Mouse (Mus musculus) spleen, postnatal 10 days (tissue): ENCODE measurements around the gene Lhx2.

ENCODE experiments used
- DNase-seq, 2 experiments: peaks; one replicate each; pipeline ENCODE4 v3.0.0; 2021 to 2022; ENCODE audit warnings: low spot score in 2 of 2

The Lhx2 gene

GRCm38 (mm10) chr2:38359186-38359585 is 20.1 kb downstream of the Lhx2 start:
- DNase-seq = no peak

GRCm38 (mm10) chr2:38359811-38360210 is 20.7 kb downstream of the Lhx2 start:
- DNase-seq = no peak

GRCm38 (mm10) chr2:38366222-38366621 is 27.1 kb downstream of the Lhx2 start:
- DNase-seq = no peak

GRCm38 (mm10) chr2:38367023-38367422 is 27.9 kb downstream of the Lhx2 start:
- no peak for DNase-seq

- DNase-seq = no peak
Measured at GRCm38 (mm10) chr2:38367852-38368251, 28.8 kb downstream of the Lhx2 start.

GRCm38 (mm10) chr2:38368746-38369330 is 29.8 kb downstream of the Lhx2 start:
- DNase-seq = peak in 1 of 2 experiments; percentile 60

GRCm38 (mm10) chr2:38375606-38376304 is 36.7 kb downstream of the Lhx2 start:
- peak; percentile 59 to 72 for DNase-seq

- DNase-seq = no peak
Measured at GRCm38 (mm10) chr2:38377254-38377653, 38.2 kb downstream of the Lhx2 start.

- no peak for DNase-seq
Measured at GRCm38 (mm10) chr2:38378346-38378745, 39.3 kb downstream of the Lhx2 start.

GRCm38 (mm10) chr2:38378849-38379545 is 39.9 kb downstream of the Lhx2 start:
- no peak for DNase-seq

GRCm38 (mm10) chr2:38379546-38379870 is 40.4 kb downstream of the Lhx2 start:
- no peak for DNase-seq

- DNase-seq = no peak
Measured at GRCm38 (mm10) chr2:38380136-38381083, 41.3 kb downstream of the Lhx2 start.

GRCm38 (mm10) chr2:38387568-38388262 is 48.6 kb downstream of the Lhx2 start:
- no peak for DNase-seq

- DNase-seq = no peak
Measured at GRCm38 (mm10) chr2:38394977-38395868, 56.1 kb downstream of the Lhx2 start.

GRCm38 (mm10) chr2:38395869-38396236 is 56.8 kb downstream of the Lhx2 start:
- DNase-seq = no peak

GRCm38 (mm10) chr2:38397306-38397705 is 58.2 kb downstream of the Lhx2 start:
- no peak for DNase-seq

GRCm38 (mm10) chr2:38397882-38398281 is 58.8 kb downstream of the Lhx2 start:
- DNase-seq = no peak

- no peak for DNase-seq
Measured at GRCm38 (mm10) chr2:38402611-38403010, 63.5 kb downstream of the Lhx2 start.

- DNase-seq = no peak
Measured at GRCm38 (mm10) chr2:38403231-38403630, 64.2 kb downstream of the Lhx2 start.

- DNase-seq = no peak
Measured at GRCm38 (mm10) chr2:38404007-38404596, 65.0 kb downstream of the Lhx2 start.
